Mouse (Mus musculus): ENCODE measurements around the gene Tgtp2. TPM values are rescaled to one million over a fixed set of nuclear protein-coding genes. Genes with fewer than 3 reads are reported as not detected.

The Tgtp2 gene
- polyA plus RNA-seq, 1 experiment: 19.9 TPM

GRCm38 (mm10) chr11:49090551-49090950 lies 26.5 kb upstream of the Tgtp2 start:
- H3K4me3 ChIP-seq (ENCODE audit: insufficient read depth, low read depth, low read length): no peak overlapping the region
- H3K27ac ChIP-seq (replicated peaks; ENCODE audit: low read depth, low read length): no peak overlapping the region
- H3K4me1 ChIP-seq (ENCODE audit: control insufficient read depth, insufficient read depth, insufficient read length, low read length): peaks cover 13% of the 10 kb centered on the region

GRCm38 (mm10) chr11:49089735-49090507 lies 25.9 kb upstream of the Tgtp2 start:
- Histone ChIP-seq H3K27ac (replicated peaks; ENCODE audit: low read depth, low read length) (no peak overlapping the region), H3K4me1 (ENCODE audit: control insufficient read depth, insufficient read depth, insufficient read length, low read length) (peaks cover 13% of the 10 kb centered on the region), H3K4me3 (ENCODE audit: insufficient read depth, low read depth, low read length) (no peak overlapping the region)

- Histone ChIP-seq H3K4me3 (ENCODE audit: insufficient read depth, low read depth, low read length) (no peak overlapping the region), H3K27ac (replicated peaks; ENCODE audit: low read depth, low read length) (no peak overlapping the region), H3K4me1 (ENCODE audit: control insufficient read depth, insufficient read depth, insufficient read length, low read length) (peaks cover 15% of the 10 kb centered on the region)
These were observed 25.1 kb upstream of the Tgtp2 start for GRCm38 (mm10) chr11:49088990-49089652.

GRCm38 (mm10) chr11:49087830-49088616 lies 24.0 kb upstream of the Tgtp2 start:
- peak overlapping the region; percentile 31 for H3K27ac ChIP-seq (replicated peaks; ENCODE audit: low read depth, low read length)

GRCm38 (mm10) chr11:49086858-49087361 lies 22.9 kb upstream of the Tgtp2 start:
- Histone ChIP-seq H3K4me1 (ENCODE audit: control insufficient read depth, insufficient read depth, insufficient read length, low read length) (peaks cover 24% of the 10 kb centered on the region), H3K4me3 (ENCODE audit: insufficient read depth, low read depth, low read length) (peak overlapping the region; percentile 67), H3K27ac (replicated peaks; ENCODE audit: low read depth, low read length) (peak overlapping the region; percentile 89)

More at GRCm38 (mm10) chr11:49087830-49088616, 24.0 kb upstream of the Tgtp2 start:
- H3K4me1 ChIP-seq (ENCODE audit: control insufficient read depth, insufficient read depth, insufficient read length, low read length): peaks cover 22% of the 10 kb centered on the region
- peak overlapping the region; percentile 27 for H3K4me3 ChIP-seq (ENCODE audit: insufficient read depth, low read depth, low read length)

- no peak overlapping the region for H3K4me3 ChIP-seq (ENCODE audit: insufficient read depth, low read depth, low read length)
- peak overlapping the region; percentile 75 for H3K27ac ChIP-seq (replicated peaks; ENCODE audit: low read depth, low read length)
- H3K4me1 ChIP-seq (ENCODE audit: control insufficient read depth, insufficient read depth, insufficient read length, low read length): peaks cover 28% of the 10 kb centered on the region
These were observed 20.9 kb upstream of the Tgtp2 start for GRCm38 (mm10) chr11:49084875-49085274.

- H3K27ac ChIP-seq (replicated peaks; ENCODE audit: low read depth, low read length): peak overlapping the region; percentile 75
- peaks cover 28% of the 10 kb centered on the region for H3K4me1 ChIP-seq (ENCODE audit: control insufficient read depth, insufficient read depth, insufficient read length, low read length)
- no peak overlapping the region for H3K4me3 ChIP-seq (ENCODE audit: insufficient read depth, low read depth, low read length)
These were observed 20.4 kb upstream of the Tgtp2 start for GRCm38 (mm10) chr11:49084385-49084784.

GRCm38 (mm10) chr11:49083808-49084207 lies 19.8 kb upstream of the Tgtp2 start:
- H3K4me1 ChIP-seq (ENCODE audit: control insufficient read depth, insufficient read depth, insufficient read length, low read length): peaks cover 28% of the 10 kb centered on the region
- peak overlapping the region; percentile 58 for H3K27ac ChIP-seq (replicated peaks; ENCODE audit: low read depth, low read length)
- H3K4me3 ChIP-seq (ENCODE audit: insufficient read depth, low read depth, low read length): no peak overlapping the region

GRCm38 (mm10) chr11:49083146-49083545 lies 19.1 kb upstream of the Tgtp2 start:
- Histone ChIP-seq H3K27ac (replicated peaks; ENCODE audit: low read depth, low read length) (peak overlapping the region; percentile 65), H3K4me1 (ENCODE audit: control insufficient read depth, insufficient read depth, insufficient read length, low read length) (peaks cover 25% of the 10 kb centered on the region)

GRCm38 (mm10) chr11:49081886-49082285 lies 17.9 kb upstream of the Tgtp2 start:
- H3K27ac ChIP-seq (replicated peaks; ENCODE audit: low read depth, low read length): peak overlapping the region; percentile 67
- no peak overlapping the region for H3K4me3 ChIP-seq (ENCODE audit: insufficient read depth, low read depth, low read length)
- peaks cover 23% of the 10 kb centered on the region for H3K4me1 ChIP-seq (ENCODE audit: control insufficient read depth, insufficient read depth, insufficient read length, low read length)

More at GRCm38 (mm10) chr11:49083146-49083545, 19.1 kb upstream of the Tgtp2 start:
- H3K4me3 ChIP-seq (ENCODE audit: insufficient read depth, low read depth, low read length): no peak overlapping the region

- Histone ChIP-seq H3K27ac (replicated peaks; ENCODE audit: low read depth, low read length) (peak overlapping the region; percentile 90), H3K4me3 (ENCODE audit: insufficient read depth, low read depth, low read length) (peak overlapping the region; percentile 37; the same call in 1 of the 2 replicates), H3K4me1 (ENCODE audit: control insufficient read depth, insufficient read depth, insufficient read length, low read length) (peaks cover 23% of the 10 kb centered on the region)
These were observed 17.4 kb upstream of the Tgtp2 start for GRCm38 (mm10) chr11:49081356-49081755.

- peaks cover 21% of the 10 kb centered on the region for H3K4me1 ChIP-seq (ENCODE audit: control insufficient read depth, insufficient read depth, insufficient read length, low read length)
- H3K4me3 ChIP-seq (ENCODE audit: insufficient read depth, low read depth, low read length): no peak overlapping the region
- H3K27ac ChIP-seq (replicated peaks; ENCODE audit: low read depth, low read length): peak overlapping the region; percentile 90
These were observed 16.6 kb upstream of the Tgtp2 start for GRCm38 (mm10) chr11:49080636-49081035.

- Histone ChIP-seq H3K27ac (replicated peaks; ENCODE audit: low read depth, low read length) (no peak overlapping the region), H3K4me1 (ENCODE audit: control insufficient read depth, insufficient read depth, insufficient read length, low read length) (peaks cover 15% of the 10 kb centered on the region), H3K4me3 (ENCODE audit: insufficient read depth, low read depth, low read length) (no peak overlapping the region)
These were observed 14.7 kb upstream of the Tgtp2 start for GRCm38 (mm10) chr11:49078719-49079118.

GRCm38 (mm10) chr11:49077012-49077411 lies 13.0 kb upstream of the Tgtp2 start:
- H3K4me3 ChIP-seq (ENCODE audit: insufficient read depth, low read depth, low read length): no peak overlapping the region
- peaks cover 10% of the 10 kb centered on the region for H3K4me1 ChIP-seq (ENCODE audit: control insufficient read depth, insufficient read depth, insufficient read length, low read length)
- H3K27ac ChIP-seq (replicated peaks; ENCODE audit: low read depth, low read length): peak overlapping the region; percentile 100

Data from brown adipose tissue, adult 24 weeks (tissue).